Mouse (Mus musculus): ENCODE data around the gene Lsm12. TPM values are rescaled to one million over a fixed set of nuclear protein-coding genes. Genes with fewer than 3 reads are reported as not detected.
A peak's percentile ranks its signal among the peaks of the same experiment; 100 is the strongest.

Lsm12 gene
- polyA plus RNA-seq, 1 experiment from 2014 or later: 114 TPM

DNA sequence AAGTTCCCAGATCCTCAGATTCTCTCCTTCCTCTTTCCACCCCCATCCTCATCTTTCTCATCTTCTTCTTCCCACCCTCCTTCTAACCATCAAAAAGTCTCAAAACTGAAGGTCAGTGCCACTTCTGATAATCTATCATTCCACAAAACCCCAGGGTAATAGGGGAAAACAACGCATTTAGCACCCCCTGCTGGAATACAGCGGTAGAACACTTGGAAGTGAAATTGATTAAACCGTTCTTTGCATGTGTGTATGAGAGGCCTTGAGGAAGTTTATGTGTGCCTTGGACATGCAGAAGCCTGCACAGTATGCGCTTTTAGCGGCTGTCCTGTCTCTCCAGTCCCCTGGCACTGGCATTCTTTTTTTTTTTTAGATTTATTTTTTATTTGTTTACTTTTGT lies 44.6 kb downstream of the Lsm12 start:
- Histone ChIP-seq H3K27me3 (peaks cover 48% of the 10 kb centered on the region), H3K4me3 (no peak overlapping the region), H3K27ac (no peak overlapping the region), H3K9me3 (replicated peaks) (no peaks in the 10 kb centered on the region), H3K36me3 (no peaks in the 10 kb centered on the region), H3K9ac (no peak overlapping the region), H3K4me2 (replicated peaks) (no peak overlapping the region), H3K4me1 (peaks cover 4% of the 10 kb centered on the region)
- 4% methylated on average over 5 of the region's 5 CpGs for WGBS
- no peak for ATAC-seq (ENCODE audit: low FRiP score)

GRCm38 (mm10) chr11:102138447-102138740 lies 46.7 kb downstream of the Lsm12 start:
- Histone ChIP-seq H3K36me3 (no peaks in the 10 kb centered on the region), H3K27ac (no peak overlapping the region)

DNA sequence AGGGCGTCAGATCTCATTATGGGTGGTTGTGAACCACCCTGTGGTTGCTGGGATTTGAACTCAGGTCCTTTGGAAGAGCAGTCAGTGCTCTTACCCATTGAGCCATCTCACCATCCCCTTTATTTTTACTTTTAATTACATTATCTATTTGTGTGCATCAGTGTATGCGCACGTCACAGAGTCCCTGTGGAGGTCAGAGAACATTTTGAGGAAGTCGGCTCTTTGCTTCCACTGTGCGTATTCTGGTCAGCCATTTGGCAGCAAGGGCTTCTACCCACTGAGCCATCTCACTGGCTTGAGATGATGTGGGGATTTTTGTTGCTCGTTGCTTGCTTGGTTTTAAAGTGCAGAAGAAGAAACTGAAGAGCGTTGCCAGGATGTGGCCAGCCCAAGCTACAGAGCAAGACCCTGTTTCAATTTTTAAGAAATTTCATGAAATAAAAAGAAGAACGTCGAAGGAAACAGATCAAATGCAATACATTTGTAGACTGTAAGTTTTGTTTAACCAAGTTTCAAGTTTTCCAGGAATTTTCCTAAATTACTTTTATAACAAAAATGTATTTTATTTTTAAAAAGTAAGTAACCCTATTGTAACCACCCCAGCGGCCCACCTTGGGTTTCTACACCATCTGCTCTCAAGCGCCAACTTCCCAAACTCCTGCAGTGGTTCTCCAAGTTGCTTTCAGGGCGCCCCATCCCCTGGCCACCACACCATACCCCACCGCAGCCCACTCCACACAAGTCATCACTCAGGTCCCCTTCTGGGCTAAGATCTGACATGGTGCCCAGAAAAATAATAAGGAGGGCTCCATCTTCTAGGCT lies 47.3 kb downstream of the Lsm12 start:
- Histone ChIP-seq H3K9ac (0 out of 2 replicates have a peak overlapping the region, but pooled peaks have one; percentile 46), H3K4me3 (0 out of 2 replicates have a peak overlapping the region, but pooled peaks have one; percentile 2), H3K27me3 (peaks cover 21% of the 10 kb centered on the region)

More at GRCm38 (mm10) chr11:102138447-102138740, 46.7 kb downstream of the Lsm12 start:
- 0 out of 2 replicates have a peak overlapping the region, but pooled peaks have one; percentile 2 for H3K4me3 ChIP-seq
- peak overlapping the region; percentile 49 for H3K4me2 ChIP-seq (replicated peaks)
- H3K27me3 ChIP-seq: peaks cover 27% of the 10 kb centered on the region
- 0 out of 2 replicates have a peak overlapping the region, but pooled peaks have one; percentile 46 for H3K9ac ChIP-seq
- no peaks in the 10 kb centered on the region for H3K9me3 ChIP-seq (replicated peaks)
- H3K4me1 ChIP-seq: peaks cover 10% of the 10 kb centered on the region
- WGBS: 1% methylated on average over 18 of the region's 18 CpGs
- ATAC-seq (ENCODE audit: low FRiP score): no peak

DNA sequence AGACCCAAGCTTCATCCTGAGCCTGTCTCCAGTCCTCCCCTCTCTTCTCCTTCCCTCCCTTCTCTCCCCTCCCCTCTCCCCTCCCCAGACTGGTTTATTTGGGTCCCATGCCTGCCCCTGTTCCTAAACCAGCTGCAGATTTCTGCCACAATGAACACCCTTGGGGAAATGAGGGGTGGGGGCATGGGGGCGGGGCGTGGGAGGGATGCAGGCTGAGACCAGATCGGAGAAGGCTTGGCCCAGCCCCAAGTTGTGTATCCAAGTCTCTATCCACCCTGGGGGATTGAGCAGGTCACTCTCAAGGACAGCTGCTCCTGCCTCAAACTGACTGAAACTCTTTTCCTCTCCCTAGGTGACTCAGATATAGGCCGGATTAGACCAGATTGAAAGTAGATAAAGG lies 50.6 kb downstream of the Lsm12 start:
- Histone ChIP-seq H3K4me1 (peaks cover 10% of the 10 kb centered on the region), H3K27ac (no peak overlapping the region), H3K9ac (0 out of 2 replicates have a peak overlapping the region, but pooled peaks have one; percentile 13), H3K36me3 (no peaks in the 10 kb centered on the region), H3K4me3 (no peak overlapping the region), H3K9me3 (replicated peaks) (no peaks in the 10 kb centered on the region), H3K4me2 (replicated peaks) (no peak overlapping the region), H3K27me3 (peaks cover 12% of the 10 kb centered on the region)
- WGBS: 31% methylated on average over 4 of the region's 4 CpGs
- ATAC-seq (ENCODE audit: low FRiP score): peak; percentile 53; the same call in 1 of the 2 replicates

More for the DNA sequence above, 47.3 kb downstream of the Lsm12 start:
- no peak overlapping the region for H3K27ac ChIP-seq
- peak overlapping the region; percentile 49 for H3K4me2 ChIP-seq (replicated peaks)
- no peaks in the 10 kb centered on the region for H3K36me3 ChIP-seq
- 47% methylated on average over 13 of the region's 13 CpGs for WGBS
- ATAC-seq (ENCODE audit: low FRiP score): no peak
- H3K4me1 ChIP-seq: peaks cover 10% of the 10 kb centered on the region
- no peaks in the 10 kb centered on the region for H3K9me3 ChIP-seq (replicated peaks)

- H3K36me3 ChIP-seq: no peaks in the 10 kb centered on the region
- no peaks in the 10 kb centered on the region for H3K9me3 ChIP-seq (replicated peaks)
- no peak for ATAC-seq (ENCODE audit: low FRiP score)
- H3K27ac ChIP-seq: no peak overlapping the region
- WGBS: 89% methylated on average over 6 of the region's 6 CpGs
- no peak overlapping the region for H3K9ac ChIP-seq
- H3K4me3 ChIP-seq: no peak overlapping the region
- H3K4me1 ChIP-seq: no peaks in the 10 kb centered on the region
- 0 out of 2 replicates have a peak, but pooled peaks cover 8% of the 10 kb centered on the region for H3K27me3 ChIP-seq
- no peak overlapping the region for H3K4me2 ChIP-seq (replicated peaks)
Measured at GRCm38 (mm10) chr11:102117386-102117785, 67.7 kb downstream of the Lsm12 start.

DNA sequence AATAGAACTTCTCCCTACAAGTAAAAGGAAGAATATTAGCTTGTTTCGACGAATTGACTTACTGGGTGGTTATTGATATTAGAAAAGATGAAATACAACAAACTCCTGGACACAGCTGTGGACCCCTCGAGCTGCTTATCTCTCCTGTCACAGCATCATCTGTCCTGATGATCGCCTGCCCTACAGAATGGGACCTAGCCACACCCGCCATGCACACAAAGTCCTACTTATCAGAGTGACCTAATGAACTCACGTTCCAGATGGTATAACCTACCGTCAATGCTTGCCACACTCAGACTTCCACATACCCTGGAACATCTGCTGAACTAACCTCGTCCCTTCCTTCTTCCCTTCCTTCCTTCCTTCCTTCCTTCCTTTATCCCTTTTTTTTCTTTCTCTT lies 68.9 kb downstream of the Lsm12 start:
- no peaks in the 10 kb centered on the region for H3K4me1 ChIP-seq
- no peak overlapping the region for H3K9ac ChIP-seq
- no peak overlapping the region for H3K27ac ChIP-seq
- no peaks in the 10 kb centered on the region for H3K9me3 ChIP-seq (replicated peaks)
- H3K27me3 ChIP-seq: 0 out of 2 replicates have a peak, but pooled peaks cover 8% of the 10 kb centered on the region
- H3K4me3 ChIP-seq: no peak overlapping the region
- WGBS: 84% methylated on average over 8 of the region's 8 CpGs
- no peak overlapping the region for H3K4me2 ChIP-seq (replicated peaks)
- H3K36me3 ChIP-seq: no peaks in the 10 kb centered on the region
- ATAC-seq (ENCODE audit: low FRiP score): no peak

Small RNA genes within 50 kb of the gene (microRNA-seq; reads per million reads assigned to microRNA genes)
- gene Mir8101: 1.6 reads per million

Other genes starting within 250 kb of the Lsm12 start
- gene Sost, start 218.3 kb downstream of the Lsm12 start, polyA plus RNA-seq (2016; fragmentation: Nextera tagmentation; extraction: Ambion mirVana): 0.46 and 0.79 TPM in 2 replicates
- not detected in 2 replicates for gene Cfap97d1, start 201.0 kb downstream of the Lsm12 start, polyA plus RNA-seq (2016; fragmentation: Nextera tagmentation; extraction: Ambion mirVana)
- 11.4 and 12.9 TPM in 2 replicates for gene Dusp3, start 198.3 kb downstream of the Lsm12 start, polyA plus RNA-seq (2016; fragmentation: Nextera tagmentation; extraction: Ambion mirVana)
- gene Mpp3, start 156.8 kb downstream of the Lsm12 start, polyA plus RNA-seq (2016; fragmentation: Nextera tagmentation; extraction: Ambion mirVana): 35.6 and 36.2 TPM in 2 replicates
- 0.12 and 0.43 TPM in 2 replicates for gene Cd300lg, start 143.8 kb downstream of the Lsm12 start, polyA plus RNA-seq (2016; fragmentation: Nextera tagmentation; extraction: Ambion mirVana)
- gene Mpp2, start 96.8 kb downstream of the Lsm12 start, polyA plus RNA-seq (2016; fragmentation: Nextera tagmentation; extraction: Ambion mirVana): 22.0 and 24.1 TPM in 2 replicates
- gene Ppy, start 84.0 kb downstream of the Lsm12 start, polyA plus RNA-seq (2016; fragmentation: Nextera tagmentation; extraction: Ambion mirVana): not detected in 2 replicates
- 3.3 and 5.5 TPM in 2 replicates for gene Pyy, start 77.5 kb downstream of the Lsm12 start, polyA plus RNA-seq (2016; fragmentation: Nextera tagmentation; extraction: Ambion mirVana)
- gene Nags, start 39.8 kb downstream of the Lsm12 start, polyA plus RNA-seq (2016; fragmentation: Nextera tagmentation; extraction: Ambion mirVana): 0.14 TPM in 1 of 2 replicates, not detected in the other
- gene Tmem101, start 28.9 kb downstream of the Lsm12 start, polyA plus RNA-seq (2016; fragmentation: Nextera tagmentation; extraction: Ambion mirVana): 37.9 and 40.4 TPM in 2 replicates
- gene G6pc3, start 4.3 kb upstream of the Lsm12 start, polyA plus RNA-seq (2016; fragmentation: Nextera tagmentation; extraction: Ambion mirVana): 26.8 and 27.0 TPM in 2 replicates
- gene Hdac5, start 44.9 kb upstream of the Lsm12 start, polyA plus RNA-seq (2016; fragmentation: Nextera tagmentation; extraction: Ambion mirVana): 97.2 and 103 TPM in 2 replicates
- gene BC030867, start 63.6 kb upstream of the Lsm12 start, polyA plus RNA-seq (2016; fragmentation: Nextera tagmentation; extraction: Ambion mirVana): 9.4 and 12.5 TPM in 2 replicates
- not detected in 2 replicates for gene Asb16, start 83.4 kb upstream of the Lsm12 start, polyA plus RNA-seq (2016; fragmentation: Nextera tagmentation; extraction: Ambion mirVana)
- 67.9 and 68.4 TPM in 2 replicates for gene Tmub2, start 99.6 kb upstream of the Lsm12 start, polyA plus RNA-seq (2016; fragmentation: Nextera tagmentation; extraction: Ambion mirVana)
- 28.5 and 29.7 TPM in 2 replicates for gene Atxn7l3, start 111.3 kb upstream of the Lsm12 start, polyA plus RNA-seq (2016; fragmentation: Nextera tagmentation; extraction: Ambion mirVana)
- gene Ubtf, start 134.4 kb upstream of the Lsm12 start, polyA plus RNA-seq (2016; fragmentation: Nextera tagmentation; extraction: Ambion mirVana): 101 and 111 TPM in 2 replicates
- gene Slc4a1, start 180.9 kb upstream of the Lsm12 start, polyA plus RNA-seq (2016; fragmentation: Nextera tagmentation; extraction: Ambion mirVana): 30.8 and 33.5 TPM in 2 replicates
- 125 and 140 TPM in 2 replicates for gene Rundc3a, start 208.1 kb upstream of the Lsm12 start, polyA plus RNA-seq (2016; fragmentation: Nextera tagmentation; extraction: Ambion mirVana)
- gene Slc25a39, start 222.7 kb upstream of the Lsm12 start, polyA plus RNA-seq (2016; fragmentation: Nextera tagmentation; extraction: Ambion mirVana): 148 and 157 TPM in 2 replicates
- 96.9 and 101 TPM in 2 replicates for gene Grn, start 245.0 kb upstream of the Lsm12 start, polyA plus RNA-seq (2016; fragmentation: Nextera tagmentation; extraction: Ambion mirVana)